ENCODE assay signal across 8 mouse cellular contexts in genomic region chr9:14512633-14513445, GRCm38 (mm10). TPM values are rescaled to one million over a fixed set of nuclear protein-coding genes. Genes with fewer than 3 reads are reported as not detected.
DNase-seq lines count a peak whose midpoint lies in the region; ATAC-seq lines count a peak whose summit lies in the region.

No protein-coding gene starts in this region.

- H3K4me1 ChIP-seq in embryonic facial prominence, embryonic 15.5 days = no peaks in the 10 kb centered on the region
- no peaks in the 10 kb centered on the region for H3K4me1 ChIP-seq in hindbrain, embryonic 12.5 days
- no peaks in the 10 kb centered on the region for H3K4me1 ChIP-seq in midbrain, embryonic 12.5 days

- no peak overlapping the region for H3K4me3 ChIP-seq in embryonic facial prominence, embryonic 15.5 days (replicated peaks)
- no peak overlapping the region for H3K4me3 ChIP-seq in hindbrain, embryonic 12.5 days
- no peak overlapping the region for H3K4me3 ChIP-seq in midbrain, embryonic 12.5 days

- no peaks in the 10 kb centered on the region for H3K27me3 ChIP-seq in embryonic facial prominence, embryonic 15.5 days
- no peaks in the 10 kb centered on the region for H3K27me3 ChIP-seq in hindbrain, embryonic 12.5 days
- no peaks in the 10 kb centered on the region for H3K27me3 ChIP-seq in midbrain, embryonic 12.5 days

- intact Hi-C loops in left cerebral cortex, postnatal 25 days (cut with DNase I) = loop anchor here (2.0 kb wide), 1 partner anchor 186 kb away; no protein-coding TSS in a partner anchor

- H3K9ac ChIP-seq in embryonic facial prominence, embryonic 15.5 days = no peak overlapping the region
- H3K9ac ChIP-seq in hindbrain, embryonic 12.5 days = no peak overlapping the region
- H3K9ac ChIP-seq in midbrain, embryonic 12.5 days (replicated peaks) = no peak overlapping the region

- peaks cover 39% of the 10 kb centered on the region for H3K36me3 ChIP-seq in embryonic facial prominence, embryonic 15.5 days
- peaks cover 43% of the 10 kb centered on the region for H3K36me3 ChIP-seq in hindbrain, embryonic 12.5 days
- peaks cover 31% of the 10 kb centered on the region for H3K36me3 ChIP-seq in midbrain, embryonic 12.5 days

- ATAC-seq in embryonic facial prominence, embryonic 15.5 days (ENCODE audit: insufficient number of reproducible peaks, low FRiP score, low TSS enrichment, low read depth) = peak; percentile 63; the same call in 1 of the 2 replicates
- ATAC-seq in hindbrain, embryonic 12.5 days (ENCODE audit: low FRiP score) = peak; percentile 58; the same call in 1 of the 2 replicates
- peak; percentile 66 for ATAC-seq in midbrain, embryonic 12.5 days (ENCODE audit: low FRiP score, low read depth)
- ATAC-seq in erythroblast, adult 5-6 weeks (replicated peaks; ENCODE audit: low FRiP score, poor library complexity, severe bottlenecking) = no peak

- H3K4me2 ChIP-seq in embryonic facial prominence, embryonic 15.5 days (replicated peaks) = no peak overlapping the region
- no peak overlapping the region for H3K4me2 ChIP-seq in hindbrain, embryonic 12.5 days (replicated peaks)
- no peak overlapping the region for H3K4me2 ChIP-seq in midbrain, embryonic 12.5 days (replicated peaks)

- H3K27ac ChIP-seq in embryonic facial prominence, embryonic 15.5 days (replicated peaks) = 0 out of 2 replicates have a peak overlapping the region, but pooled peaks have one; percentile 39
- no peak overlapping the region for H3K27ac ChIP-seq in hindbrain, embryonic 12.5 days
- H3K27ac ChIP-seq in midbrain, embryonic 12.5 days (replicated peaks) = no peak overlapping the region

- 68% methylated on average over 9 of the region's 9 CpGs for WGBS in embryonic facial prominence, embryonic 15.5 days
- WGBS in hindbrain, embryonic 12.5 days = 80% methylated on average over 9 of the region's 9 CpGs
- WGBS in midbrain, embryonic 12.5 days = 79% methylated on average over 9 of the region's 9 CpGs

- no peaks in the 10 kb centered on the region for H3K9me3 ChIP-seq in embryonic facial prominence, embryonic 15.5 days (replicated peaks)
- no peaks in the 10 kb centered on the region for H3K9me3 ChIP-seq in hindbrain, embryonic 12.5 days (replicated peaks)
- H3K9me3 ChIP-seq in midbrain, embryonic 12.5 days = no peaks in the 10 kb centered on the region

- DNase-seq in adrenal gland, postnatal 14 days = peak; percentile 42
- no peak for DNase-seq in adrenal gland, adult 8-10 months
- DNase-seq in R1 (ENCODE audit: low read depth, low spot score) = peak; percentile 57
- DNase-seq in left cerebral cortex, postnatal 25 days (ENCODE audit: low spot score in 2 of 2) = peak; percentile 49 to 67

RNA-seq across cellular contexts. Expression of gene Cwc15, which starts 12.4 kb away (rescaled TPM):
- 124 TPM in 2 replicates for total RNA-seq in adrenal gland, postnatal 14 days (2021)
- total RNA-seq in adrenal gland, adult 8-10 months (2022) = 100 to 1,000 TPM; 111 to 117 (median 112) TPM
- 144 and 152 TPM in 2 replicates for polyA plus RNA-seq in embryonic facial prominence, embryonic 15.5 days (2015; fragmentation: Nextera tagmentation; extraction: Ambion mirVana)
- polyA plus RNA-seq in hindbrain, embryonic 12.5 days (2016; fragmentation: Nextera tagmentation; extraction: Ambion mirVana) = 174 and 177 TPM in 2 replicates
- 10 to 100 TPM; 86.3 to 89.3 TPM for total RNA-seq in left cerebral cortex, postnatal 25 days (2021)
- polyA plus RNA-seq in midbrain, embryonic 12.5 days (2016; fragmentation: Nextera tagmentation; extraction: Ambion mirVana) = 183 and 185 TPM in 2 replicates
- total RNA-seq in erythroblast, adult 5-6 weeks (2015; ENCODE audit: low replicate concordance) = 41.5 and 66.5 TPM in 2 replicates
- 104 and 108 TPM in 2 replicates for total RNA-seq in erythroblast, adult 5-6 weeks (2017; ENCODE audit: low replicate concordance)

RNA-seq across cellular contexts. Expression of gene Kdm4d, which starts 12.6 kb away (rescaled TPM):
- total RNA-seq in adrenal gland, postnatal 14 days (2021) = 0.30 and 0.34 TPM in 2 replicates
- under 1 TPM; 0.35 to 0.45 (median 0.40) TPM for total RNA-seq in adrenal gland, adult 8-10 months (2022)
- 0.55 and 0.85 TPM in 2 replicates for polyA plus RNA-seq in embryonic facial prominence, embryonic 15.5 days (2015; fragmentation: Nextera tagmentation; extraction: Ambion mirVana)
- polyA plus RNA-seq in hindbrain, embryonic 12.5 days (2016; fragmentation: Nextera tagmentation; extraction: Ambion mirVana) = 0.19 and 0.43 TPM in 2 replicates
- total RNA-seq in left cerebral cortex, postnatal 25 days (2021) = 1 to 10 TPM; 1.5 to 1.9 TPM
- polyA plus RNA-seq in midbrain, embryonic 12.5 days (2016; fragmentation: Nextera tagmentation; extraction: Ambion mirVana) = 0.08 and 0.10 TPM in 2 replicates
- total RNA-seq in erythroblast, adult 5-6 weeks (2015; ENCODE audit: low replicate concordance) = not detected in 2 replicates
- not detected in 2 replicates for total RNA-seq in erythroblast, adult 5-6 weeks (2017; ENCODE audit: low replicate concordance)
